Mouse (Mus musculus): Measurements from ENCODE around the gene Lin9. TPM values are rescaled to one million over a fixed set of nuclear protein-coding genes. Genes with fewer than 3 reads are reported as not detected.

Lin9 gene
- polyA plus RNA-seq, 1 experiment from 2014 or later, result 4.5 TPM

DNA sequence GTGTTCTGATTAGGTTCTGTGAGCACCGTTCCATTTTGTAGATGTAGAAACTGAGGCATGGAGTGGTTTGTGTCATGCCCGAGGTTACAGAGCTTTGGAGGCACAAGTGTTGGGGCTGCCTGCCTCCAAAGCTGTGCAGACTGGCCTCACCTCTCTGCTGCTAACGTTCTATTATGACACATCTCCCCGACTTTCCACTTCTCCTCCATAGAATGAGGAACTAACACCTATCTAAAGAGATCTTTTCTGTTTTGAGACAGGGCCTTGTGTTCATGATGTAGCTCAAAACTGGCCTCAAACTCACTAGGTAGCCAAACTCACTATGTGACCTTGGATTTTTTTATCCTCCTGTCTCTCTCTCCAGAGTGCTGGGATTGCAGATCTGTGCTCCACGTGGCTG, 77.8 kb downstream of the Lin9 start:
- TF ChIP-seq CTCF (IDR thresholded peaks at IDR 0.05; ENCODE audit: low read depth), result no peak
- 78% methylated on average over 5 of the region's 5 CpGs for whole genome bisulfite sequencing
- no peak for ATAC-seq
- H3K27ac ChIP-seq (ENCODE audit: low read depth, low read length), result no peak overlapping the region
- H3K4me2 ChIP-seq (replicated peaks; ENCODE audit: low read depth), result no peak overlapping the region
- H3K9ac ChIP-seq (ENCODE audit: low read depth, low read length), result no peak overlapping the region
- no peak overlapping the region for H3K4me3 ChIP-seq (ENCODE audit: low read depth, low read length)
- H3K36me3 ChIP-seq (ENCODE audit: control insufficient read depth, insufficient read depth), result no peaks in the 10 kb centered on the region
- no peaks in the 10 kb centered on the region for H3K9me3 ChIP-seq (ENCODE audit: control insufficient read depth)
- H3K4me1 ChIP-seq (replicated peaks; ENCODE audit: control insufficient read depth, insufficient read depth, low read length), result no peaks in the 10 kb centered on the region
- no peaks in the 10 kb centered on the region for H3K27me3 ChIP-seq (replicated peaks; ENCODE audit: control insufficient read depth, insufficient read depth, low read length)

DNA sequence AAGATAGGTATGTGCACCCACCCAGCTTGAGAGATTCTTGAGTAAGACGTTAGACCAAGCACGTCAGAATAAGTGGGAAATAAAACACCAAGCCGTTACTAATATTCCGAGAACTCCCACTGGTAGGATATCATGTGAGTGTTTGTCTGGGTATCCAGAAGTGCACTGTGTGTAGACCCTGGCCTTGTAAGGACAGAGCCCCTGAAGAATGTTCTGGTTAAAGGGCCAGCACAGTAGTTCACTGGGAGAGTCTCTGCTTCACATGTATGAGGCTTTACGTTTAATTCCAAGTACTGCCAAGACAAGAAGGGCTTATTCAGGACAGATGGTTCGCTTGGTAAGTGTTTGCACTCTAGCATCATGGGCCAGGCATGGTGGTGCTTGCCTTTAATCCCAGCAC, 78.5 kb downstream of the Lin9 start:
- H3K4me3 ChIP-seq (ENCODE audit: low read depth, low read length), result no peak overlapping the region
- no peaks in the 10 kb centered on the region for H3K4me1 ChIP-seq (replicated peaks; ENCODE audit: control insufficient read depth, insufficient read depth, low read length)
- H3K9ac ChIP-seq (ENCODE audit: low read depth, low read length), result no peak overlapping the region
- no peak for TF ChIP-seq CTCF (IDR thresholded peaks at IDR 0.05; ENCODE audit: low read depth)
- ATAC-seq, result no peak
- no peak overlapping the region for H3K4me2 ChIP-seq (replicated peaks; ENCODE audit: low read depth)
- WGBS, result 87% methylated on average over 6 of the region's 6 CpGs
- H3K9me3 ChIP-seq (ENCODE audit: control insufficient read depth), result no peaks in the 10 kb centered on the region
- H3K27me3 ChIP-seq (replicated peaks; ENCODE audit: control insufficient read depth, insufficient read depth, low read length), result no peaks in the 10 kb centered on the region
- H3K36me3 ChIP-seq (ENCODE audit: control insufficient read depth, insufficient read depth), result no peaks in the 10 kb centered on the region
- no peak overlapping the region for H3K27ac ChIP-seq (ENCODE audit: low read depth, low read length)

DNA sequence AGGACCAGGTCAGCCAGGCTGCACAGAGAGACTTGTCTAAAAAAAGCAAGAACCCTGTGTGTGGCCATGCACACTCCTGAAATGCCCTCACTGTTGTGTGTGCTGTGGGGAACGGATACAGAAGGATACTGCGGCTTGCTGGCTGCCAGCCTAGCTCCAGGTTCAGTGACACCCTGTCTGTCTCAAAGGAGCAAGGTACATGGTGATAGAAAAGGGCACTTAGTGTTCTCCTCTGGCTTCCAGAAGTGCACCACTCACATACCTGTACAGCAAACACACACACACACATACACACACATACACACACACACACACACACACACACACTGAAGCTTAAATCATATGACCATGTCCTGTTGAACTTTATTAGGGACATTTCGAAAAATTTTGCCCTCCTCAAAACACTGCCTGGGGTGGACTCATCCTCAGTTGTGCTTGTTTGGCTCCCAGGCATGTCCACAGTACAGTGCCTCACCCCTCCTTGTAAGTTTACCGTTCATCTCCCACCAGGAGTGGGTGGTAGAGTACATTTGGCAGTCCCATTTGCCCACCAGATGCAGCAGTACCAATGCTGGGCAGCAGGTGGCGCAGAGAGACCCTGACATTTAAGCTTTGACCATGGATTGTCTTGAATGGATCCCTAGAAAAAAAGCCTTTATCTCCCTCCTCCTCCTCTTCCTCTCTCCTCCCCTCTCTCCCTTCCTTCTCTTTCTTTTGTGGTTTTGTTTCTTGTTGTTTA, 79.2 kb downstream of the Lin9 start:
- no peaks in the 10 kb centered on the region for H3K27me3 ChIP-seq (replicated peaks; ENCODE audit: control insufficient read depth, insufficient read depth, low read length)
- no peak overlapping the region for H3K4me3 ChIP-seq (ENCODE audit: low read depth, low read length)
- no peaks in the 10 kb centered on the region for H3K4me1 ChIP-seq (replicated peaks; ENCODE audit: control insufficient read depth, insufficient read depth, low read length)
- peak; percentile 96 for TF ChIP-seq CTCF (IDR thresholded peaks at IDR 0.05; ENCODE audit: low read depth)
- no peaks in the 10 kb centered on the region for H3K9me3 ChIP-seq (ENCODE audit: control insufficient read depth)
- H3K27ac ChIP-seq (ENCODE audit: low read depth, low read length), result no peak overlapping the region
- H3K4me2 ChIP-seq (replicated peaks; ENCODE audit: low read depth), result no peak overlapping the region
- no peaks in the 10 kb centered on the region for H3K36me3 ChIP-seq (ENCODE audit: control insufficient read depth, insufficient read depth)
- no peak overlapping the region for H3K9ac ChIP-seq (ENCODE audit: low read depth, low read length)
- 0 out of 2 replicates have a peak, but pooled peaks have one; percentile 25 for ATAC-seq
- WGBS, result 34% methylated on average over 5 of the region's 5 CpGs

DNA sequence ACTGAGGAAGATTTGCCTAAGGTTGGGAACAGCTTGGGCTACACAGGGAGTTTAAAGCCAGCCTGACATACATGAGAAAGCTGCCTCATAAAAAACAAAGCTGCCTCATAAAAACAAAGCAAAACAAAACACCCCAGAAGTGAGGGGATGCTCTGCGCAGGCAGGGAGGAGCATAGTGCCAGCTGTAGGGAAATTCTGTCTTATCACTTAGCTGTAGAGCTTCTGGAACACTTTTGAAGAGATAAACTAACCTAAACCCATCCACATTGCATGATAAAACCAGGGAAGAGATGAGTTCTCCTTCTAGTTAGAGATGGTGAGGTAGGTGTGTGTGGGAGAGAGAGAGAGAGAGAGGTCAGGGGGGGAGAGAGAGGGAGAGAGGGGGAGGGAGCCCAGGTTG, 81.7 kb downstream of the Lin9 start:
- TF ChIP-seq CTCF (IDR thresholded peaks at IDR 0.05; ENCODE audit: low read depth), result no peak
- Histone ChIP-seq H3K36me3 (ENCODE audit: control insufficient read depth, insufficient read depth) (no peaks in the 10 kb centered on the region), H3K9me3 (ENCODE audit: control insufficient read depth) (no peaks in the 10 kb centered on the region), H3K4me2 (replicated peaks; ENCODE audit: low read depth) (no peak overlapping the region), H3K4me3 (ENCODE audit: low read depth, low read length) (no peak overlapping the region), H3K9ac (ENCODE audit: low read depth, low read length) (no peak overlapping the region), H3K27me3 (replicated peaks; ENCODE audit: control insufficient read depth, insufficient read depth, low read length) (no peaks in the 10 kb centered on the region), H3K4me1 (replicated peaks; ENCODE audit: control insufficient read depth, insufficient read depth, low read length) (no peaks in the 10 kb centered on the region), H3K27ac (ENCODE audit: low read depth, low read length) (no peak overlapping the region)
- ATAC-seq, result no peak
- 63% methylated on average over 1 of the region's 1 CpGs for WGBS

DNA sequence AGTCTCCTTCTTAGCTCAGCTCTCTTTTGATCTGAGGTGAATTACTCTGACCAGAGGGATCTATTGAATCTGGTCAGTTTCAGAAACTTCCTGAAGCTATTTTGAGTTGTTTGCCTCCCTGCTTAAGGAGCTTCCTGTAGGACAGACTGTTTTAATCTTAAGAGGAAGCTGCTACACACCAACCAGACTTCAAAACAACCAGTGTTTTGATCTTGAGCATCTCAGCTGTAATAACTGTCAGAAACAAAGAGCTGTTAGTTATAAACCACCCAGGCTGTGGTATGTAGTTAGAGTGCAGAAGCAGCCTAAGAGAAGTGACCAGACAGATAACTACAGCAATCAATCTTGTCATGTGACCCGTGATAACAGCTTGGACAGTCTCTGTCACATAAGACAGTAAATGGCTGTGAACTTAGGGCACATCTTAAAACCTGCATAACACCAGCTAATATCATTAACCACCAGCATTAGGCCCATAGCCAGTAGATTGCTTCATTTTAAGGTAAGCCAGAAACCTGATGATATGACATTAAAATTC, 82.8 kb downstream of the Lin9 start:
- 20% methylated on average over 1 of the region's 1 CpGs for WGBS
- no peaks in the 10 kb centered on the region for H3K36me3 ChIP-seq (ENCODE audit: control insufficient read depth, insufficient read depth)
- no peak overlapping the region for H3K4me3 ChIP-seq (ENCODE audit: low read depth, low read length)
- no peak overlapping the region for H3K27ac ChIP-seq (ENCODE audit: low read depth, low read length)
- no peaks in the 10 kb centered on the region for H3K27me3 ChIP-seq (replicated peaks; ENCODE audit: control insufficient read depth, insufficient read depth, low read length)
- H3K4me1 ChIP-seq (replicated peaks; ENCODE audit: control insufficient read depth, insufficient read depth, low read length), result no peaks in the 10 kb centered on the region; the same call in 1 of the 2 replicates
- no peak for ATAC-seq
- H3K9me3 ChIP-seq (ENCODE audit: control insufficient read depth), result no peaks in the 10 kb centered on the region
- H3K9ac ChIP-seq (ENCODE audit: low read depth, low read length), result no peak overlapping the region
- H3K4me2 ChIP-seq (replicated peaks; ENCODE audit: low read depth), result no peak overlapping the region
- no peak for TF ChIP-seq CTCF (IDR thresholded peaks at IDR 0.05; ENCODE audit: low read depth)

DNA sequence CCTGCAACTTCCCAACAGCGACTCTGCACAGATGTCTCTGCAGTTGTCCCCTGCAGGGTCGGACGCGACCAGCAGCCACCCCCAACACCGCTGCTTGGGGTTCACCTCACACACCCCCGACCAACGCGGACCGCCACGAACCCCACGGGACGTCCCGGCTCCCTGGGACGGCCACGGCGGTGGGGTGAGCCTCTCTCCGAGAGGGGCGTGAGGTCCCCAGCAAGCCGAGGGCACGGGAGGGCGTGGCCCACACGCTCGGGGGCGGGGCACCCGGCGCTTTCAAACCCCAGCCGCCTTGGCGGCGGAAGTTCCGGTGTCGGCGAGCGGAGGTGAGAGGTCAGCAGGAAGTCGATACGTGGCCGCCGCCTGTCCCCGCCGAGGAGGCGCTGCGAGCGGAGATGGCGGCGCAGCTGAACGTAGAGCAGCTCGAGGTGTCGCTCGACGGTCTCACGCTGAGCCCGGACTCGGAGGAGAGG, 84.8 kb downstream of the Lin9 start, which contains the start of gene Acbd3:
Acbd3 (plus strand) TSS at position 340 of the 476 bp plus-strand sequence.
- no peaks in the 10 kb centered on the region for H3K27me3 ChIP-seq (replicated peaks; ENCODE audit: control insufficient read depth, insufficient read depth, low read length)
- peak within 1 kb of the TSS; percentile 75 for H3K4me2 ChIP-seq (replicated peaks; ENCODE audit: low read depth)
- H3K36me3 ChIP-seq (ENCODE audit: control insufficient read depth, insufficient read depth), result no peaks in the 10 kb centered on the region
- no peaks in the 10 kb centered on the region; the same call in 1 of the 2 replicates for H3K4me1 ChIP-seq (replicated peaks; ENCODE audit: control insufficient read depth, insufficient read depth, low read length)
- under 1% methylated on average over 52 of the region's 52 CpGs for WGBS
- peak within 1 kb of the TSS; percentile 94 for H3K27ac ChIP-seq (ENCODE audit: low read depth, low read length)
- no peaks in the 10 kb centered on the region for H3K9me3 ChIP-seq (ENCODE audit: control insufficient read depth)
- peak within 1 kb of the TSS; percentile 94 for H3K9ac ChIP-seq (ENCODE audit: low read depth, low read length)
- H3K4me3 ChIP-seq (ENCODE audit: low read depth, low read length), result peak within 1 kb of the TSS; percentile 99
- peak; percentile 90 for ATAC-seq
- TF ChIP-seq CTCF (IDR thresholded peaks at IDR 0.05; ENCODE audit: low read depth), result peak; percentile 39
